Mouse (Mus musculus): Measurements from ENCODE around the gene Espn. TPM values are rescaled to one million over a fixed set of nuclear protein-coding genes. Genes with fewer than 3 reads are reported as not detected.

Espn gene
- polyA plus RNA-seq, 1 experiment from 2014 or later, result 10.5 TPM

GRCm38 (mm10) chr4:152088556-152089120, 63.5 kb downstream of the Espn start:
- WGBS, result 56% methylated on average over 8 of the region's 8 CpGs
- peaks cover 3% of the 10 kb centered on the region; the same call in 1 of the 2 replicates for H3K36me3 ChIP-seq (ENCODE audit: control insufficient read depth, insufficient read depth, low read length)
- no peak overlapping the region for H3K9ac ChIP-seq (replicated peaks; ENCODE audit: low read depth, low read length)
- H3K27me3 ChIP-seq (ENCODE audit: control insufficient read depth, insufficient read depth, low read length), result 0 out of 2 replicates have a peak, but pooled peaks cover 2% of the 10 kb centered on the region
- H3K4me2 ChIP-seq (replicated peaks; ENCODE audit: low read depth, low read length), result no peak overlapping the region
- H3K4me3 ChIP-seq (ENCODE audit: low read depth, low read length), result no peak overlapping the region
- ATAC-seq (ENCODE audit: insufficient number of reproducible peaks, insufficient read depth, low FRiP score, low read depth), result no peak
- peaks cover 19% of the 10 kb centered on the region for H3K4me1 ChIP-seq (ENCODE audit: control insufficient read depth, insufficient read depth, low read length)
- H3K27ac ChIP-seq (ENCODE audit: low read length), result no peak overlapping the region
- no peaks in the 10 kb centered on the region for H3K9me3 ChIP-seq (ENCODE audit: control insufficient read depth, low read depth, low read length)

- Histone ChIP-seq H3K4me2 (replicated peaks; ENCODE audit: low read depth, low read length) (peak overlapping the region; percentile 85), H3K9me3 (ENCODE audit: control insufficient read depth, low read depth, low read length) (no peaks in the 10 kb centered on the region), H3K9ac (replicated peaks; ENCODE audit: low read depth, low read length) (no peak overlapping the region), H3K36me3 (ENCODE audit: control insufficient read depth, insufficient read depth, low read length) (peaks cover 3% of the 10 kb centered on the region; the same call in 1 of the 2 replicates), H3K27ac (ENCODE audit: low read length) (no peak overlapping the region), H3K4me3 (ENCODE audit: low read depth, low read length) (no peak overlapping the region), H3K4me1 (ENCODE audit: control insufficient read depth, insufficient read depth, low read length) (peaks cover 19% of the 10 kb centered on the region), H3K27me3 (ENCODE audit: control insufficient read depth, insufficient read depth, low read length) (0 out of 2 replicates have a peak, but pooled peaks cover 2% of the 10 kb centered on the region)
- no peak for ATAC-seq (ENCODE audit: insufficient number of reproducible peaks, insufficient read depth, low FRiP score, low read depth)
- 48% methylated on average over 4 of the region's 4 CpGs for WGBS
Measured at GRCm38 (mm10) chr4:152088133-152088532, 64.0 kb downstream of the Espn start.

- 3% methylated on average over 12 of the region's 12 CpGs for WGBS
- Histone ChIP-seq H3K27me3 (ENCODE audit: control insufficient read depth, insufficient read depth, low read length) (0 out of 2 replicates have a peak, but pooled peaks cover 2% of the 10 kb centered on the region), H3K9ac (replicated peaks; ENCODE audit: low read depth, low read length) (peak overlapping the region; percentile 77), H3K9me3 (ENCODE audit: control insufficient read depth, low read depth, low read length) (no peaks in the 10 kb centered on the region), H3K36me3 (ENCODE audit: control insufficient read depth, insufficient read depth, low read length) (peaks cover 3% of the 10 kb centered on the region; the same call in 1 of the 2 replicates), H3K4me3 (ENCODE audit: low read depth, low read length) (peak overlapping the region; percentile 83), H3K27ac (ENCODE audit: low read length) (peak overlapping the region; percentile 44; the same call in 1 of the 2 replicates), H3K4me1 (ENCODE audit: control insufficient read depth, insufficient read depth, low read length) (peaks cover 17% of the 10 kb centered on the region), H3K4me2 (replicated peaks; ENCODE audit: low read depth, low read length) (peak overlapping the region; percentile 85)
- ATAC-seq (ENCODE audit: insufficient number of reproducible peaks, insufficient read depth, low FRiP score, low read depth), result no peak; the same call in 1 of the 2 replicates
Measured at GRCm38 (mm10) chr4:152087211-152088081, 64.7 kb downstream of the Espn start.

- 0 out of 2 replicates have a peak, but pooled peaks cover 2% of the 10 kb centered on the region for H3K27me3 ChIP-seq (ENCODE audit: control insufficient read depth, insufficient read depth, low read length)
- peak; percentile 89 for ATAC-seq (ENCODE audit: insufficient number of reproducible peaks, insufficient read depth, low FRiP score, low read depth)
- H3K9ac ChIP-seq (replicated peaks; ENCODE audit: low read depth, low read length), result peak overlapping the region; percentile 77
- H3K4me2 ChIP-seq (replicated peaks; ENCODE audit: low read depth, low read length), result peak overlapping the region; percentile 85
- H3K36me3 ChIP-seq (ENCODE audit: control insufficient read depth, insufficient read depth, low read length), result peaks cover 3% of the 10 kb centered on the region; the same call in 1 of the 2 replicates
- peak overlapping the region; percentile 44; the same call in 1 of the 2 replicates for H3K27ac ChIP-seq (ENCODE audit: low read length)
- H3K4me3 ChIP-seq (ENCODE audit: low read depth, low read length), result peak overlapping the region; percentile 83
- H3K9me3 ChIP-seq (ENCODE audit: control insufficient read depth, low read depth, low read length), result no peaks in the 10 kb centered on the region
- WGBS, result under 1% methylated on average over 68 of the region's 92 CpGs
- H3K4me1 ChIP-seq (ENCODE audit: control insufficient read depth, insufficient read depth, low read length), result peaks cover 12% of the 10 kb centered on the region
Measured at GRCm38 (mm10) chr4:152086505-152087210, 65.5 kb downstream of the Espn start.

GRCm38 (mm10) chr4:152084616-152085015, 67.6 kb downstream of the Espn start:
- WGBS, result 81% methylated on average over 7 of the region's 7 CpGs
- Histone ChIP-seq H3K36me3 (ENCODE audit: control insufficient read depth, insufficient read depth, low read length) (peaks cover 3% of the 10 kb centered on the region; the same call in 1 of the 2 replicates), H3K9me3 (ENCODE audit: control insufficient read depth, low read depth, low read length) (no peaks in the 10 kb centered on the region), H3K27ac (ENCODE audit: low read length) (no peak overlapping the region), H3K9ac (replicated peaks; ENCODE audit: low read depth, low read length) (no peak overlapping the region), H3K27me3 (ENCODE audit: control insufficient read depth, insufficient read depth, low read length) (0 out of 2 replicates have a peak, but pooled peaks cover 2% of the 10 kb centered on the region), H3K4me2 (replicated peaks; ENCODE audit: low read depth, low read length) (no peak overlapping the region), H3K4me1 (ENCODE audit: control insufficient read depth, insufficient read depth, low read length) (peaks cover 12% of the 10 kb centered on the region), H3K4me3 (ENCODE audit: low read depth, low read length) (no peak overlapping the region)
- no peak for ATAC-seq (ENCODE audit: insufficient number of reproducible peaks, insufficient read depth, low FRiP score, low read depth)

- peaks cover 12% of the 10 kb centered on the region for H3K4me1 ChIP-seq (ENCODE audit: control insufficient read depth, insufficient read depth, low read length)
- no peaks in the 10 kb centered on the region for H3K9me3 ChIP-seq (ENCODE audit: control insufficient read depth, low read depth, low read length)
- H3K27me3 ChIP-seq (ENCODE audit: control insufficient read depth, insufficient read depth, low read length), result 0 out of 2 replicates have a peak, but pooled peaks cover 2% of the 10 kb centered on the region
- H3K4me3 ChIP-seq (ENCODE audit: low read depth, low read length), result no peak overlapping the region
- WGBS, result 70% methylated on average over 7 of the region's 7 CpGs
- H3K36me3 ChIP-seq (ENCODE audit: control insufficient read depth, insufficient read depth, low read length), result no peaks in the 10 kb centered on the region
- H3K9ac ChIP-seq (replicated peaks; ENCODE audit: low read depth, low read length), result no peak overlapping the region
- no peak overlapping the region for H3K27ac ChIP-seq (ENCODE audit: low read length)
- no peak for ATAC-seq (ENCODE audit: insufficient number of reproducible peaks, insufficient read depth, low FRiP score, low read depth)
- no peak overlapping the region for H3K4me2 ChIP-seq (replicated peaks; ENCODE audit: low read depth, low read length)
Measured at GRCm38 (mm10) chr4:152083611-152084220, 68.5 kb downstream of the Espn start.

- WGBS, result 64% methylated on average over 7 of the region's 7 CpGs
- no peak overlapping the region for H3K4me3 ChIP-seq (ENCODE audit: low read depth, low read length)
- no peaks in the 10 kb centered on the region for H3K27me3 ChIP-seq (ENCODE audit: control insufficient read depth, insufficient read depth, low read length)
- no peaks in the 10 kb centered on the region for H3K9me3 ChIP-seq (ENCODE audit: control insufficient read depth, low read depth, low read length)
- no peak overlapping the region for H3K4me2 ChIP-seq (replicated peaks; ENCODE audit: low read depth, low read length)
- H3K9ac ChIP-seq (replicated peaks; ENCODE audit: low read depth, low read length), result no peak overlapping the region
- no peak for ATAC-seq (ENCODE audit: insufficient number of reproducible peaks, insufficient read depth, low FRiP score, low read depth)
- no peak overlapping the region for H3K27ac ChIP-seq (ENCODE audit: low read length)
- no peaks in the 10 kb centered on the region for H3K4me1 ChIP-seq (ENCODE audit: control insufficient read depth, insufficient read depth, low read length)
- H3K36me3 ChIP-seq (ENCODE audit: control insufficient read depth, insufficient read depth, low read length), result no peaks in the 10 kb centered on the region
Measured at GRCm38 (mm10) chr4:152079931-152080330, 72.2 kb downstream of the Espn start.

GRCm38 (mm10) chr4:152079261-152079660, 72.9 kb downstream of the Espn start:
- H3K9ac ChIP-seq (replicated peaks; ENCODE audit: low read depth, low read length), result no peak overlapping the region
- H3K4me2 ChIP-seq (replicated peaks; ENCODE audit: low read depth, low read length), result no peak overlapping the region
- no peaks in the 10 kb centered on the region for H3K36me3 ChIP-seq (ENCODE audit: control insufficient read depth, insufficient read depth, low read length)
- H3K9me3 ChIP-seq (ENCODE audit: control insufficient read depth, low read depth, low read length), result no peaks in the 10 kb centered on the region
- no peaks in the 10 kb centered on the region for H3K4me1 ChIP-seq (ENCODE audit: control insufficient read depth, insufficient read depth, low read length)
- H3K27ac ChIP-seq (ENCODE audit: low read length), result no peak overlapping the region
- 97% methylated on average over 3 of the region's 3 CpGs for WGBS
- H3K27me3 ChIP-seq (ENCODE audit: control insufficient read depth, insufficient read depth, low read length), result no peaks in the 10 kb centered on the region
- ATAC-seq (ENCODE audit: insufficient number of reproducible peaks, insufficient read depth, low FRiP score, low read depth), result no peak
- H3K4me3 ChIP-seq (ENCODE audit: low read depth, low read length), result no peak overlapping the region
